Mouse (Mus musculus): Measurements from ENCODE around the gene Susd1. TPM values are rescaled to one million over a fixed set of nuclear protein-coding genes. Genes with fewer than 3 reads are reported as not detected.

The Susd1 gene
- polyA plus RNA-seq, 1 experiment from 2014 or later: 1.3 TPM

GRCm38 (mm10) chr4:59323231-59323651 is 115.2 kb downstream of the Susd1 start:
- no peak overlapping the region for H3K27ac ChIP-seq
- peaks cover 10% of the 10 kb centered on the region; the same call in 1 of the 2 replicates for H3K4me1 ChIP-seq
- H3K4me2 ChIP-seq (replicated peaks): no peak overlapping the region
- no peak for ATAC-seq (ENCODE audit: low FRiP score, low read depth)
- no peaks in the 10 kb centered on the region for H3K27me3 ChIP-seq (replicated peaks)
- WGBS: 13% methylated on average over 7 of the region's 7 CpGs
- no peak overlapping the region for H3K9ac ChIP-seq
- no peak overlapping the region for H3K4me3 ChIP-seq
- H3K9me3 ChIP-seq: no peaks in the 10 kb centered on the region
- no peaks in the 10 kb centered on the region for H3K36me3 ChIP-seq

GRCm38 (mm10) chr4:59322733-59323132 is 115.7 kb downstream of the Susd1 start:
- WGBS: 42% methylated on average over 3 of the region's 3 CpGs
- Histone ChIP-seq H3K27me3 (replicated peaks) (no peaks in the 10 kb centered on the region), H3K9me3 (no peaks in the 10 kb centered on the region), H3K9ac (no peak overlapping the region), H3K4me1 (peaks cover 10% of the 10 kb centered on the region; the same call in 1 of the 2 replicates), H3K27ac (no peak overlapping the region), H3K4me3 (no peak overlapping the region), H3K36me3 (no peaks in the 10 kb centered on the region), H3K4me2 (replicated peaks) (no peak overlapping the region)
- ATAC-seq (ENCODE audit: low FRiP score, low read depth): no peak

GRCm38 (mm10) chr4:59322056-59322455 is 116.4 kb downstream of the Susd1 start:
- Histone ChIP-seq H3K27ac (no peak overlapping the region), H3K36me3 (no peaks in the 10 kb centered on the region), H3K4me2 (replicated peaks) (no peak overlapping the region), H3K9me3 (no peaks in the 10 kb centered on the region), H3K4me1 (peaks cover 10% of the 10 kb centered on the region; the same call in 1 of the 2 replicates), H3K27me3 (replicated peaks) (no peaks in the 10 kb centered on the region), H3K9ac (no peak overlapping the region), H3K4me3 (no peak overlapping the region)
- no peak for ATAC-seq (ENCODE audit: low FRiP score, low read depth)
- whole genome bisulfite sequencing: 71% methylated on average over 6 of the region's 6 CpGs

GRCm38 (mm10) chr4:59321181-59322008 is 117.0 kb downstream of the Susd1 start:
- H3K4me1 ChIP-seq: peaks cover 10% of the 10 kb centered on the region; the same call in 1 of the 2 replicates
- no peaks in the 10 kb centered on the region for H3K9me3 ChIP-seq
- H3K4me2 ChIP-seq (replicated peaks): no peak overlapping the region
- H3K27ac ChIP-seq: no peak overlapping the region
- WGBS: 54% methylated on average over 12 of the region's 12 CpGs
- no peaks in the 10 kb centered on the region for H3K27me3 ChIP-seq (replicated peaks)
- H3K36me3 ChIP-seq: no peaks in the 10 kb centered on the region
- ATAC-seq (ENCODE audit: low FRiP score, low read depth): no peak
- no peak overlapping the region for H3K9ac ChIP-seq
- no peak overlapping the region for H3K4me3 ChIP-seq

GRCm38 (mm10) chr4:59319136-59319941 is 119.1 kb downstream of the Susd1 start:
- ATAC-seq (ENCODE audit: low FRiP score, low read depth): no peak
- H3K4me3 ChIP-seq: no peak overlapping the region
- no peaks in the 10 kb centered on the region for H3K27me3 ChIP-seq (replicated peaks)
- H3K9me3 ChIP-seq: no peaks in the 10 kb centered on the region
- H3K36me3 ChIP-seq: no peaks in the 10 kb centered on the region
- WGBS: 58% methylated on average over 9 of the region's 9 CpGs
- H3K4me1 ChIP-seq: peaks cover 10% of the 10 kb centered on the region; the same call in 1 of the 2 replicates
- H3K9ac ChIP-seq: no peak overlapping the region
- no peak overlapping the region for H3K27ac ChIP-seq
- no peak overlapping the region for H3K4me2 ChIP-seq (replicated peaks)

GRCm38 (mm10) chr4:59318602-59319001 is 119.8 kb downstream of the Susd1 start:
- no peaks in the 10 kb centered on the region for H3K27me3 ChIP-seq (replicated peaks)
- 87% methylated on average over 6 of the region's 6 CpGs for WGBS

GRCm38 (mm10) chr4:59315553-59316405 is 122.7 kb downstream of the Susd1 start:
- no peak overlapping the region for H3K9ac ChIP-seq
- WGBS: 75% methylated on average over 15 of the region's 15 CpGs
- no peak for ATAC-seq (ENCODE audit: low FRiP score, low read depth)

More at GRCm38 (mm10) chr4:59318602-59319001, 119.8 kb downstream of the Susd1 start:
- no peak overlapping the region for H3K27ac ChIP-seq
- no peak overlapping the region for H3K4me3 ChIP-seq
- no peak overlapping the region for H3K4me2 ChIP-seq (replicated peaks)
- H3K9me3 ChIP-seq: no peaks in the 10 kb centered on the region
- H3K36me3 ChIP-seq: no peaks in the 10 kb centered on the region
- ATAC-seq (ENCODE audit: low FRiP score, low read depth): no peak
- H3K4me1 ChIP-seq: peaks cover 10% of the 10 kb centered on the region; the same call in 1 of the 2 replicates
- H3K9ac ChIP-seq: no peak overlapping the region

GRCm38 (mm10) chr4:59314939-59315552 is 123.4 kb downstream of the Susd1 start:
- no peak overlapping the region for H3K4me2 ChIP-seq (replicated peaks)
- H3K4me3 ChIP-seq: no peak overlapping the region
- 71% methylated on average over 3 of the region's 3 CpGs for WGBS
- no peak overlapping the region for H3K27ac ChIP-seq
- no peaks in the 10 kb centered on the region for H3K4me1 ChIP-seq
- H3K27me3 ChIP-seq (replicated peaks): no peaks in the 10 kb centered on the region
- no peaks in the 10 kb centered on the region for H3K9me3 ChIP-seq
- no peak overlapping the region for H3K9ac ChIP-seq
- no peaks in the 10 kb centered on the region for H3K36me3 ChIP-seq
- ATAC-seq (ENCODE audit: low FRiP score, low read depth): no peak

More at GRCm38 (mm10) chr4:59315553-59316405, 122.7 kb downstream of the Susd1 start:
- no peaks in the 10 kb centered on the region for H3K4me1 ChIP-seq
- no peak overlapping the region for H3K4me3 ChIP-seq
- no peak overlapping the region for H3K27ac ChIP-seq
- H3K36me3 ChIP-seq: no peaks in the 10 kb centered on the region
- no peaks in the 10 kb centered on the region for H3K9me3 ChIP-seq
- H3K4me2 ChIP-seq (replicated peaks): no peak overlapping the region
- no peaks in the 10 kb centered on the region for H3K27me3 ChIP-seq (replicated peaks)

- Histone ChIP-seq H3K4me1 (no peaks in the 10 kb centered on the region), H3K4me3 (no peak overlapping the region), H3K27ac (no peak overlapping the region), H3K36me3 (no peaks in the 10 kb centered on the region), H3K4me2 (replicated peaks) (no peak overlapping the region), H3K9me3 (no peaks in the 10 kb centered on the region), H3K27me3 (replicated peaks) (no peaks in the 10 kb centered on the region), H3K9ac (no peak overlapping the region)
- ATAC-seq (ENCODE audit: low FRiP score, low read depth): no peak
- WGBS: 79% methylated on average over 7 of the region's 7 CpGs
These were observed 125.5 kb downstream of the Susd1 start for GRCm38 (mm10) chr4:59312945-59313344.

- H3K36me3 ChIP-seq: no peaks in the 10 kb centered on the region
- H3K9me3 ChIP-seq: no peaks in the 10 kb centered on the region
- H3K4me2 ChIP-seq (replicated peaks): no peak overlapping the region
- no peaks in the 10 kb centered on the region for H3K27me3 ChIP-seq (replicated peaks)
- no peak for ATAC-seq (ENCODE audit: low FRiP score, low read depth)
- H3K9ac ChIP-seq: no peak overlapping the region
- H3K4me1 ChIP-seq: no peaks in the 10 kb centered on the region
- H3K27ac ChIP-seq: no peak overlapping the region
- no peak overlapping the region for H3K4me3 ChIP-seq
- WGBS: 86% methylated on average over 9 of the region's 9 CpGs
These were observed 127.8 kb downstream of the Susd1 start for GRCm38 (mm10) chr4:59310590-59310989.

- Histone ChIP-seq H3K27ac (no peak overlapping the region), H3K4me1 (no peaks in the 10 kb centered on the region), H3K9ac (no peak overlapping the region), H3K36me3 (no peaks in the 10 kb centered on the region), H3K9me3 (no peaks in the 10 kb centered on the region), H3K4me3 (no peak overlapping the region), H3K4me2 (replicated peaks) (no peak overlapping the region), H3K27me3 (replicated peaks) (no peaks in the 10 kb centered on the region)
- 83% methylated on average over 10 of the region's 10 CpGs for whole genome bisulfite sequencing
- ATAC-seq (ENCODE audit: low FRiP score, low read depth): no peak
These were observed 130.4 kb downstream of the Susd1 start for GRCm38 (mm10) chr4:59307841-59308589.
